ENCODE assay signal across 13 mouse cellular contexts in the genomic region with DNA sequence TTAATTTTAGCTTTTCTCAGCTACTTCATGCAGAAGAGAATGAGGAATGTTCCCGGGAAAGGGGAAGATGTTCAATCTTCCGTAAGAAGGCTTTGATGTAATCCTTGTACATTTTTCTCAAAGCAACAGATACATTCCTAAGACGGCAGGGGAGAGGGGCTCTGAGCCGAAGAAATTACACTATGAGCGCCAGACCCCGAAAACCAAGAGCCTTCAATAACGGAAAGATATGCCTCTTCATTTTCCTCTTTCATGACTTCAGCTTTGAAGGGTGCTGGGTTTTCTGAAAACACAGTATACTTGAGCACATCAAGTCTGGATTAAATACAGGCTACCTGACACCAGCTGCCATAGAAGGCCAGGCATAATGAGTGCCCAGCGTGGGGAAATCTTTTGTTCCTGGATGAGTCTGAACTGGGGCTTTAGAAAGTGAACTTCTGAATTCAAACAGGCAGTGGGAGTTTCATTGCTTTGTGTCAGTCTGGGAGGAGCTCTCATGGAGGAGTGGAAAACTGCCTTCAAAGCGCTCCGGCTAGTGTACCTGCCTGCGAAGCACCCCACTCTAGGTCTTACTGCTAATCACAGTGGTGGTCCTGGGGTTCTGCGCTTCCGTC. TPM values are rescaled to one million over a fixed set of nuclear protein-coding genes. Genes with fewer than 3 reads are reported as not detected.
DNase-seq lines count a peak whose midpoint lies in the region; ATAC-seq and TF ChIP-seq lines count a peak whose summit lies in the region.
"Had no signal": no experiment of that assay in that cellular context is flagged by ENCODE, and none has a peak within 500 bp of the region (broad histone marks: within the 10 kb centered on the region; RNA-seq: fewer than 3 reads in every experiment).

No protein-coding gene starts in this region.

- H3K36me3 ChIP-seq in intestine, postnatal 0 days (ENCODE audit: control insufficient read depth, insufficient read depth) = no peaks in the 10 kb centered on the region
- no peaks in the 10 kb centered on the region for H3K36me3 ChIP-seq in neural tube, embryonic 11.5 days (ENCODE audit: control insufficient read depth, insufficient read depth, low read length)
- H3K36me3 ChIP-seq: hindbrain, embryonic 15.5 days had no signal

- H3K4me3 ChIP-seq in intestine, postnatal 0 days (ENCODE audit: low read depth, low read length) = no peak overlapping the region
- H3K4me3 ChIP-seq in neural tube, embryonic 11.5 days (ENCODE audit: low read depth, low read length) = no peak overlapping the region
- H3K4me3 ChIP-seq: heart, adult 2 months; hindbrain, embryonic 15.5 days; myocyte had no signal

- no peak for ATAC-seq in intestine, postnatal 0 days
- no peak for ATAC-seq in neural tube, embryonic 11.5 days (ENCODE audit: insufficient read depth, low FRiP score, low TSS enrichment)
- ATAC-seq: lung, postnatal 0 days had no signal

- no peak for TF ChIP-seq POLR2A in brain, embryonic 14.5 days (IDR thresholded peaks at IDR 0.05; ENCODE audit: borderline replicate concordance, extremely low read depth, insufficient read depth, insufficient read length, poor library complexity, severe bottlenecking)

- no peaks in the 10 kb centered on the region for H3K27me3 ChIP-seq in intestine, postnatal 0 days (replicated peaks; ENCODE audit: control insufficient read depth, insufficient read depth, low read length)
- H3K27me3 ChIP-seq in neural tube, embryonic 11.5 days (ENCODE audit: control insufficient read depth, insufficient read depth, low read length) = no peaks in the 10 kb centered on the region
- H3K27me3 ChIP-seq: hindbrain, embryonic 15.5 days had no signal

- 71% methylated on average over 13 of the region's 13 CpGs for WGBS in intestine, postnatal 0 days
- WGBS in neural tube, embryonic 11.5 days = 30% methylated on average over 13 of the region's 13 CpGs

- peak; percentile 82 for DNase-seq in brain, embryonic 14.5 days (ENCODE audit: low read depth)
- peak; percentile 44 for DNase-seq in embryo, embryonic 9.5 days (ENCODE audit: extremely low spot score)
- DNase-seq in neural tube, embryonic 11.5 days (ENCODE audit: low spot score) = peak; percentile 31
- DNase-seq in kidney, postnatal 25 days = no peak
- DNase-seq in heart, adult 18-20 months = no peak
- no peak for DNase-seq in cerebellum, postnatal 4 days (ENCODE audit: low spot score in 2 of 2)
- DNase-seq: cerebellum, postnatal 14 days; heart, adult 2 months; kidney, postnatal 4 days had no signal

- H3K27ac ChIP-seq in intestine, postnatal 0 days (ENCODE audit: low read depth, low read length) = peak overlapping the region; percentile 41; the same call in 1 of the 2 replicates
- peak overlapping the region; percentile 68; the same call in 1 of the 2 replicates for H3K27ac ChIP-seq in neural tube, embryonic 11.5 days (ENCODE audit: low read depth, low read length)
- H3K27ac ChIP-seq: heart, adult 2 months; hindbrain, embryonic 15.5 days had no signal

- H3K4me1 ChIP-seq in intestine, postnatal 0 days (replicated peaks; ENCODE audit: control insufficient read depth, insufficient read depth, low read length) = no peaks in the 10 kb centered on the region
- H3K4me1 ChIP-seq in neural tube, embryonic 11.5 days (ENCODE audit: control insufficient read depth, insufficient read depth, low read length) = peaks cover 35% of the 10 kb centered on the region

- H3K4me2 ChIP-seq in intestine, postnatal 0 days (replicated peaks; ENCODE audit: low read depth) = no peak overlapping the region
- H3K4me2 ChIP-seq in neural tube, embryonic 11.5 days (ENCODE audit: low read depth) = 0 out of 2 replicates have a peak overlapping the region, but pooled peaks have one; percentile 15
- H3K4me2 ChIP-seq: hindbrain, embryonic 15.5 days had no signal

- no peak for TF ChIP-seq CTCF in brain, embryonic 14.5 days (IDR thresholded peaks at IDR 0.05; ENCODE audit: borderline replicate concordance, extremely low read depth, insufficient read depth, insufficient read length)
- TF ChIP-seq CTCF in intestine, postnatal 0 days (IDR thresholded peaks at IDR 0.05; ENCODE audit: low read depth) = no peak

- no peak overlapping the region for H3K9ac ChIP-seq in intestine, postnatal 0 days (ENCODE audit: low read depth, low read length)
- no peak overlapping the region for H3K9ac ChIP-seq in neural tube, embryonic 11.5 days (ENCODE audit: low read length)
- H3K9ac ChIP-seq: hindbrain, embryonic 15.5 days had no signal

- no peaks in the 10 kb centered on the region for H3K9me3 ChIP-seq in intestine, postnatal 0 days (ENCODE audit: control insufficient read depth)
- no peaks in the 10 kb centered on the region for H3K9me3 ChIP-seq in neural tube, embryonic 11.5 days (ENCODE audit: control insufficient read depth, low read length)
- H3K9me3 ChIP-seq: hindbrain, embryonic 15.5 days had no signal

RNA-seq across cellular contexts. Expression of gene Nxn, which starts 16.1 kb away (rescaled TPM):
- 33.9 and 40.9 TPM in 2 replicates for polyA plus RNA-seq in brain, embryonic 14.5 days (2012; rRNA removed)
- 14.9 and 15.9 TPM in 2 replicates for polyA plus RNA-seq in intestine, postnatal 0 days (2015; fragmentation: Nextera tagmentation; extraction: Ambion mirVana)
- polyA plus RNA-seq in neural tube, embryonic 11.5 days (2014; fragmentation: Nextera tagmentation; extraction: Ambion mirVana) = 55.3 and 57.7 TPM in 2 replicates
- 10 to 100 TPM; 13.5 to 17.8 TPM for total RNA-seq in heart, adult 18-20 months (2021)

RNA-seq across cellular contexts. Expression of gene Timm22, which starts 23.9 kb away (rescaled TPM):
- polyA plus RNA-seq in brain, embryonic 14.5 days (2012; rRNA removed) = 32.5 and 36.8 TPM in 2 replicates
- polyA plus RNA-seq in intestine, postnatal 0 days (2015; fragmentation: Nextera tagmentation; extraction: Ambion mirVana) = 95.2 and 96.0 TPM in 2 replicates
- 124 and 136 TPM in 2 replicates for polyA plus RNA-seq in neural tube, embryonic 11.5 days (2014; fragmentation: Nextera tagmentation; extraction: Ambion mirVana)
- total RNA-seq in heart, adult 18-20 months (2021) = 10 to 100 TPM; 44.0 to 51.4 TPM

Comparison
In these comparisons a context has a peak if more than half of its experiments do, and no peak if none do; other contexts are left out.
1. DNase-seq: peak in brain, embryonic 14.5 days (single experiment), embryo, embryonic 9.5 days (single experiment) and neural tube, embryonic 11.5 days (single experiment); none in kidney, postnatal 25 days (0 of 2), heart, adult 18-20 months (0 of 2) and cerebellum, postnatal 4 days (0 of 2).